Mouse (Mus musculus): ENCODE measurements around the gene 1810065E05Rik. TPM values are rescaled to one million over a fixed set of nuclear protein-coding genes. Genes with fewer than 3 reads are reported as not detected.

1810065E05Rik gene
- total and polyA plus RNA-seq, 3 experiments = not detected

DNA sequence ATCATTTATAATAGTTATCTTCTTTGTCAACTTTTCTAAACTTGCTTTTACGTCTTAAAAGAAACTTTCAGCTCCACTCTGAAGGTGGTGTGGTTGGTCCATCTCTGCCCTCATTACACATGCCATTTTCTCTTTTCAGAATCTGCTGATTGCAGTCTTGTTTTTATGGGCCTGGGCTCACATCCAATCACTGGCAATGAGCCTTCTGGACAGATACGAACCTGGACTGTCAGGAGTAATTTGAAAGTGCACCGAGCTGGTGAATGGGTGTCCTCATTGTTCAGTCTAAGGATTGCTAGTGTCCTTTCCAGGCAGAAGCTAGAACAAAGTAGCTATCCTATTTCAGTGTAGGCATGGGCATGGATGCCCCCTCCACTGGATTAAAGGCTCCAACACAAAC, 12.8 kb upstream of the 1810065E05Rik start:
- TF ChIP-seq ZC3H11A (IDR thresholded peaks at IDR 0.05; ENCODE audit: low read depth, low read length) (no peak), EP300 (IDR thresholded peaks at IDR 0.05; ENCODE audit: low read length) (no peak), RCOR1 (conservative IDR thresholded peaks at IDR 0.05; ENCODE audit: low read depth, low read length) (no peak), MAX (IDR thresholded peaks at IDR 0.05; ENCODE audit: low read length) (no peak), ZKSCAN1 (IDR thresholded peaks at IDR 0.05; ENCODE audit: borderline replicate concordance, low read depth, low read length) (no peak), TCF12 (IDR thresholded peaks at IDR 0.05; ENCODE audit: low read depth, low read length) (no peak), CHD1 (IDR thresholded peaks at IDR 0.05; ENCODE audit: low read depth, low read length) (no peak), CHD2 (IDR thresholded peaks at IDR 0.05; ENCODE audit: low read length) (no peak), ZMIZ1 (IDR thresholded peaks at IDR 0.05; ENCODE audit: low read depth, low read length) (no peak), CTCF (conservative IDR thresholded peaks at IDR 0.05 in 1 of 2, IDR thresholded peaks at IDR 0.05 in 1 of 2; ENCODE audit: low read depth in 2 of 2, low read length in 2 of 2) (no peak), KAT2A (IDR thresholded peaks at IDR 0.05; ENCODE audit: insufficient replicate concordance, low read length) (no peak), BHLHE40 (IDR thresholded peaks at IDR 0.05; ENCODE audit: low read depth, low read length) (no peak), JUN (IDR thresholded peaks at IDR 0.05; ENCODE audit: insufficient read depth, low read depth, low read length) (no peak), IRF4 (IDR thresholded peaks at IDR 0.05; ENCODE audit: low read depth, low read length) (no peak), POLR2AphosphoS2 (IDR thresholded peaks at IDR 0.05; ENCODE audit: low read depth, low read length) (no peak), ELF1 (IDR thresholded peaks at IDR 0.05; ENCODE audit: low read depth, low read length) (no peak)
- Histone ChIP-seq H3K27me3 (replicated peaks) (peaks cover 76% of the 10 kb centered on the region), H3K9ac (ENCODE audit: insufficient read depth, low read depth) (no peak overlapping the region), H3K4me2 (ENCODE audit: insufficient read depth, low read depth, poor library complexity, severe bottlenecking) (no peak overlapping the region), H3K4me3 (replicated peaks in 1 of 3; ENCODE audit: low read depth in 2 of 3, low read length in 2 of 3, poor library complexity in 1 of 3) (no peak overlapping the region), H3K79me2 (replicated peaks; ENCODE audit: control insufficient read depth, extremely low read depth, insufficient read depth, poor library complexity, severe bottlenecking) (no peaks in the 10 kb centered on the region), H3K27ac (ENCODE audit: insufficient read depth, low read depth) (no peak overlapping the region), H3K36me3 (replicated peaks in 1 of 2; ENCODE audit: control insufficient read depth in 1 of 2, insufficient read depth in 1 of 2, low read length in 1 of 2) (no peaks in the 10 kb centered on the region), H3K4me1 (ENCODE audit: control insufficient read depth in 1 of 2, insufficient read depth in 2 of 2) (no peaks in the 10 kb centered on the region), H3K9me3 (replicated peaks; ENCODE audit: low read length) (peaks cover under 1% of the 10 kb centered on the region)
- dilution Hi-C loops (cut with MboI; ENCODE audit: extremely low pct_ligation_motif_present, extremely low pct_unique_long_range_greater_than_20kb, low sequenced_read_pairs) (no loop called here), in situ Hi-C loops (cut with MboI; ENCODE audit: low pct_ligation_motif_present, low pct_unique_long_range_greater_than_20kb, low sequenced_read_pairs) (no loop called here)
- DNase-seq (ENCODE audit: extremely low read depth) = no peak

GRCm38 (mm10) chr11:58418336-58418735, 2.6 kb upstream of the 1810065E05Rik start:
- Histone ChIP-seq H3K9me3 (replicated peaks; ENCODE audit: low read length) (peaks cover 2% of the 10 kb centered on the region), H3K27me3 (replicated peaks) (peaks cover 96% of the 10 kb centered on the region), H3K9ac (ENCODE audit: insufficient read depth, low read depth) (no peak overlapping the region), H3K4me2 (ENCODE audit: insufficient read depth, low read depth, poor library complexity, severe bottlenecking) (no peak overlapping the region), H3K27ac (ENCODE audit: insufficient read depth, low read depth) (no peak overlapping the region), H3K79me2 (replicated peaks; ENCODE audit: control insufficient read depth, extremely low read depth, insufficient read depth, poor library complexity, severe bottlenecking) (no peaks in the 10 kb centered on the region), H3K4me3 (replicated peaks in 1 of 3; ENCODE audit: low read depth in 2 of 3, low read length in 2 of 3, poor library complexity in 1 of 3) (no peak overlapping the region), H3K36me3 (replicated peaks in 1 of 2; ENCODE audit: control insufficient read depth in 1 of 2, insufficient read depth in 1 of 2, low read length in 1 of 2) (no peaks in the 10 kb centered on the region), H3K4me1 (ENCODE audit: control insufficient read depth in 1 of 2, insufficient read depth in 2 of 2) (no peaks in the 10 kb centered on the region)
- in situ Hi-C loops (cut with MboI; ENCODE audit: low pct_ligation_motif_present, low pct_unique_long_range_greater_than_20kb, low sequenced_read_pairs) (no loop called here), dilution Hi-C loops (cut with MboI; ENCODE audit: extremely low pct_ligation_motif_present, extremely low pct_unique_long_range_greater_than_20kb, low sequenced_read_pairs) (no loop called here)
- DNase-seq (ENCODE audit: extremely low read depth) = no peak
- TF ChIP-seq KAT2A (IDR thresholded peaks at IDR 0.05; ENCODE audit: insufficient replicate concordance, low read length) (no peak), HCFC1 (IDR thresholded peaks at IDR 0.05; ENCODE audit: low read depth, low read length) (no peak), NRF1 (IDR thresholded peaks at IDR 0.05; ENCODE audit: low read depth, low read length) (no peak), GABPA (IDR thresholded peaks at IDR 0.05; ENCODE audit: insufficient replicate concordance, low read depth, low read length) (no peak), TCF12 (IDR thresholded peaks at IDR 0.05; ENCODE audit: low read depth, low read length) (no peak), TBP (conservative IDR thresholded peaks at IDR 0.05; ENCODE audit: low read depth, low read length) (no peak), USF1 (IDR thresholded peaks at IDR 0.05; ENCODE audit: low read depth, low read length) (no peak), POLR2AphosphoS2 (IDR thresholded peaks at IDR 0.05; ENCODE audit: low read depth, low read length) (no peak), USF2 (conservative IDR thresholded peaks at IDR 0.05; ENCODE audit: low read depth, low read length) (no peak), ZC3H11A (IDR thresholded peaks at IDR 0.05; ENCODE audit: low read depth, low read length) (no peak), EP300 (IDR thresholded peaks at IDR 0.05; ENCODE audit: low read length) (no peak), BHLHE40 (IDR thresholded peaks at IDR 0.05; ENCODE audit: low read depth, low read length) (no peak), ELF1 (IDR thresholded peaks at IDR 0.05; ENCODE audit: low read depth, low read length) (no peak), MXI1 (IDR thresholded peaks at IDR 0.05; ENCODE audit: low read depth, low read length) (no peak), POLR2A (IDR thresholded peaks at IDR 0.05; ENCODE audit: low read depth, low read length) (no peak), MYC (IDR thresholded peaks at IDR 0.05; ENCODE audit: low read depth, low read length) (no peak), RCOR1 (conservative IDR thresholded peaks at IDR 0.05; ENCODE audit: low read depth, low read length) (no peak)
